Mouse (Mus musculus): ENCODE data around the gene Rybp. TPM values are rescaled to one million over a fixed set of nuclear protein-coding genes. Genes with fewer than 3 reads are reported as not detected.

Gene Rybp
- polyA plus RNA-seq, 1 experiment from 2014 or later, result 18.4 TPM

GRCm38 (mm10) chr6:100301410-100302108 lies 14.3 kb upstream of the Rybp start:
- Histone ChIP-seq H3K27ac (no peak overlapping the region), H3K4me3 (ENCODE audit: inconsistent target) (no peak overlapping the region), H3K79me2 (ENCODE audit: inconsistent target) (no peaks in the 10 kb centered on the region), H3K36me3 (ENCODE audit: inconsistent target) (no peaks in the 10 kb centered on the region)
- 84% methylated on average over 8 of the region's 8 CpGs for WGBS (ENCODE audit: missing documents)

- Histone ChIP-seq H3K79me2 (ENCODE audit: inconsistent target) (no peaks in the 10 kb centered on the region), H3K4me3 (ENCODE audit: inconsistent target) (no peak overlapping the region), H3K36me3 (ENCODE audit: inconsistent target) (no peaks in the 10 kb centered on the region), H3K27ac (no peak overlapping the region)
- WGBS (ENCODE audit: missing documents), result 20% methylated on average over 3 of the region's 3 CpGs
Observed at GRCm38 (mm10) chr6:100300831-100301230, 13.5 kb upstream of the Rybp start.

- Histone ChIP-seq H3K27ac (no peak overlapping the region), H3K36me3 (ENCODE audit: inconsistent target) (no peaks in the 10 kb centered on the region), H3K4me3 (ENCODE audit: inconsistent target) (no peak overlapping the region), H3K79me2 (ENCODE audit: inconsistent target) (no peaks in the 10 kb centered on the region)
- 63% methylated on average over 4 of the region's 4 CpGs for WGBS (ENCODE audit: missing documents)
Observed at GRCm38 (mm10) chr6:100298945-100299344, 11.7 kb upstream of the Rybp start.

GRCm38 (mm10) chr6:100297536-100297935 lies 10.3 kb upstream of the Rybp start:
- Histone ChIP-seq H3K79me2 (ENCODE audit: inconsistent target) (no peaks in the 10 kb centered on the region), H3K27ac (no peak overlapping the region), H3K36me3 (ENCODE audit: inconsistent target) (no peaks in the 10 kb centered on the region), H3K4me3 (ENCODE audit: inconsistent target) (no peak overlapping the region)
- 29% methylated on average over 8 of the region's 8 CpGs for WGBS (ENCODE audit: missing documents)

GRCm38 (mm10) chr6:100292411-100292810 lies 5.1 kb upstream of the Rybp start:
- H3K4me3 ChIP-seq (ENCODE audit: inconsistent target), result no peak overlapping the region
- H3K36me3 ChIP-seq (ENCODE audit: inconsistent target), result no peaks in the 10 kb centered on the region
- 88% methylated on average over 6 of the region's 6 CpGs for WGBS (ENCODE audit: missing documents)
- no peaks in the 10 kb centered on the region for H3K79me2 ChIP-seq (ENCODE audit: inconsistent target)
- H3K27ac ChIP-seq, result no peak overlapping the region

- WGBS (ENCODE audit: missing documents), result 99% methylated on average over 5 of the region's 5 CpGs
- Histone ChIP-seq H3K27ac (no peak overlapping the region), H3K4me3 (ENCODE audit: inconsistent target) (no peak overlapping the region)
Observed at GRCm38 (mm10) chr6:100289058-100289457, 1.8 kb upstream of the Rybp start.

GRCm38 (mm10) chr6:100288730-100289035 lies 1.4 kb upstream of the Rybp start:
- WGBS (ENCODE audit: missing documents), result 82% methylated on average over 4 of the region's 4 CpGs
- Histone ChIP-seq H3K79me2 (ENCODE audit: inconsistent target) (peaks cover 28% of the 10 kb centered on the region), H3K27ac (no peak overlapping the region), H3K36me3 (ENCODE audit: inconsistent target) (no peaks in the 10 kb centered on the region), H3K4me3 (ENCODE audit: inconsistent target) (no peak overlapping the region)

More at GRCm38 (mm10) chr6:100289058-100289457, 1.8 kb upstream of the Rybp start:
- no peaks in the 10 kb centered on the region for H3K36me3 ChIP-seq (ENCODE audit: inconsistent target)
- H3K79me2 ChIP-seq (ENCODE audit: inconsistent target), result peaks cover 24% of the 10 kb centered on the region

- H3K27ac ChIP-seq, result no peak overlapping the region
- peaks cover 33% of the 10 kb centered on the region for H3K79me2 ChIP-seq (ENCODE audit: inconsistent target)
- H3K4me3 ChIP-seq (ENCODE audit: inconsistent target), result peak overlapping the region; percentile 20; the same call in 1 of the 2 replicates
- 9% methylated on average over 23 of the region's 23 CpGs for WGBS (ENCODE audit: missing documents)
- no peaks in the 10 kb centered on the region for H3K36me3 ChIP-seq (ENCODE audit: inconsistent target)
Observed at GRCm38 (mm10) chr6:100288016-100288729, 888 bp upstream of the Rybp start.

GRCm38 (mm10) chr6:100286573-100287333 lies 532 bp downstream of the Rybp start:
- H3K79me2 ChIP-seq (ENCODE audit: inconsistent target), result peaks cover 47% of the 10 kb centered on the region
- WGBS (ENCODE audit: missing documents), result 1% methylated on average over 85 of the region's 117 CpGs
- 0 out of 2 replicates have a peak overlapping the region, but pooled peaks have one; percentile 12 for H3K27ac ChIP-seq
- peak overlapping the region; percentile 53 for H3K4me3 ChIP-seq (ENCODE audit: inconsistent target)
- no peaks in the 10 kb centered on the region for H3K36me3 ChIP-seq (ENCODE audit: inconsistent target)

- H3K36me3 ChIP-seq (ENCODE audit: inconsistent target), result no peaks in the 10 kb centered on the region
- H3K79me2 ChIP-seq (ENCODE audit: inconsistent target), result peaks cover 54% of the 10 kb centered on the region
- H3K27ac ChIP-seq, result 0 out of 2 replicates have a peak overlapping the region, but pooled peaks have one; percentile 12
- peak overlapping the region; percentile 53 for H3K4me3 ChIP-seq (ENCODE audit: inconsistent target)
- WGBS (ENCODE audit: missing documents), result 11% methylated on average over 15 of the region's 18 CpGs
Observed at GRCm38 (mm10) chr6:100285985-100286572, 1.2 kb downstream of the Rybp start.

GRCm38 (mm10) chr6:100278841-100279240 lies 8.4 kb downstream of the Rybp start:
- 83% methylated on average over 1 of the region's 1 CpGs for WGBS (ENCODE audit: missing documents)
- H3K27ac ChIP-seq, result no peak overlapping the region
- no peaks in the 10 kb centered on the region for H3K36me3 ChIP-seq (ENCODE audit: inconsistent target)
- H3K79me2 ChIP-seq (ENCODE audit: inconsistent target), result peaks cover 100% of the 10 kb centered on the region
- no peak overlapping the region for H3K4me3 ChIP-seq (ENCODE audit: inconsistent target)

GRCm38 (mm10) chr6:100276344-100276743 lies 10.9 kb downstream of the Rybp start:
- no peak overlapping the region for H3K27ac ChIP-seq
- no peaks in the 10 kb centered on the region for H3K36me3 ChIP-seq (ENCODE audit: inconsistent target)
- peaks cover 100% of the 10 kb centered on the region for H3K79me2 ChIP-seq (ENCODE audit: inconsistent target)
- WGBS (ENCODE audit: missing documents), result 96% methylated on average over 3 of the region's 3 CpGs
- H3K4me3 ChIP-seq (ENCODE audit: inconsistent target), result no peak overlapping the region

- Histone ChIP-seq H3K79me2 (ENCODE audit: inconsistent target) (peaks cover 100% of the 10 kb centered on the region), H3K36me3 (ENCODE audit: inconsistent target) (no peaks in the 10 kb centered on the region), H3K4me3 (ENCODE audit: inconsistent target) (no peak overlapping the region), H3K27ac (no peak overlapping the region)
Observed at GRCm38 (mm10) chr6:100275643-100276042, 11.6 kb downstream of the Rybp start.

GRCm38 (mm10) chr6:100273556-100273955 lies 13.7 kb downstream of the Rybp start:
- Histone ChIP-seq H3K4me3 (ENCODE audit: inconsistent target) (no peak overlapping the region), H3K79me2 (ENCODE audit: inconsistent target) (peaks cover 100% of the 10 kb centered on the region), H3K27ac (no peak overlapping the region), H3K36me3 (ENCODE audit: inconsistent target) (no peaks in the 10 kb centered on the region)
- 67% methylated on average over 1 of the region's 1 CpGs for WGBS (ENCODE audit: missing documents)
